Mouse (Mus musculus) heart, postnatal 0 days (tissue): Measurements from ENCODE around the gene Hoxb4.

Source experiments
- CTCF ChIP-seq: IDR thresholded peaks from 2 replicates; pipeline ENCODE4 v1.5.1; 2016; ENCODE audit warnings: antibody characterized with exemption, control low read depth, low read depth
- EP300 ChIP-seq: IDR thresholded peaks from 2 replicates; pipeline ENCODE4 v1.6.1; 2016; ENCODE audit warnings: antibody characterized with exemption, low read depth

- TF ChIP-seq CTCF (no peak), EP300 (no peak)
Observed at GRCm38 (mm10) chr11:96328605-96329004, 10.5 kb downstream of the Hoxb4 start.
